Mouse (Mus musculus): Measurements from ENCODE around the gene Tmem41a. TPM values are rescaled to one million over a fixed set of nuclear protein-coding genes. Genes with fewer than 3 reads are reported as not detected.
"Not testable (repeated sequence)": the region's sequence is repeated elsewhere in the genome, so short reads cannot be mapped to it uniquely, and the experiment has no call there.

Gene Tmem41a
- total RNA-seq (2021): 1 to 10 TPM; 4.7 to 5.4 TPM
- long read RNA-seq, experiment 1, transcript Tmem41a-201 (5 exons, 1,360 nt): major isoform, 6 of 7 reads
- long read RNA-seq, experiment 1, partial matches to known transcripts: 0 of 7 reads
- long read RNA-seq, experiment 1, other reads (novel, unspliced or antisense): 1 of 7 reads
- long read RNA-seq, experiment 2, partial matches to known transcripts: 0 of 3 reads
- long read RNA-seq, experiment 2, other reads (novel, unspliced or antisense): 1 of 3 reads

DNA sequence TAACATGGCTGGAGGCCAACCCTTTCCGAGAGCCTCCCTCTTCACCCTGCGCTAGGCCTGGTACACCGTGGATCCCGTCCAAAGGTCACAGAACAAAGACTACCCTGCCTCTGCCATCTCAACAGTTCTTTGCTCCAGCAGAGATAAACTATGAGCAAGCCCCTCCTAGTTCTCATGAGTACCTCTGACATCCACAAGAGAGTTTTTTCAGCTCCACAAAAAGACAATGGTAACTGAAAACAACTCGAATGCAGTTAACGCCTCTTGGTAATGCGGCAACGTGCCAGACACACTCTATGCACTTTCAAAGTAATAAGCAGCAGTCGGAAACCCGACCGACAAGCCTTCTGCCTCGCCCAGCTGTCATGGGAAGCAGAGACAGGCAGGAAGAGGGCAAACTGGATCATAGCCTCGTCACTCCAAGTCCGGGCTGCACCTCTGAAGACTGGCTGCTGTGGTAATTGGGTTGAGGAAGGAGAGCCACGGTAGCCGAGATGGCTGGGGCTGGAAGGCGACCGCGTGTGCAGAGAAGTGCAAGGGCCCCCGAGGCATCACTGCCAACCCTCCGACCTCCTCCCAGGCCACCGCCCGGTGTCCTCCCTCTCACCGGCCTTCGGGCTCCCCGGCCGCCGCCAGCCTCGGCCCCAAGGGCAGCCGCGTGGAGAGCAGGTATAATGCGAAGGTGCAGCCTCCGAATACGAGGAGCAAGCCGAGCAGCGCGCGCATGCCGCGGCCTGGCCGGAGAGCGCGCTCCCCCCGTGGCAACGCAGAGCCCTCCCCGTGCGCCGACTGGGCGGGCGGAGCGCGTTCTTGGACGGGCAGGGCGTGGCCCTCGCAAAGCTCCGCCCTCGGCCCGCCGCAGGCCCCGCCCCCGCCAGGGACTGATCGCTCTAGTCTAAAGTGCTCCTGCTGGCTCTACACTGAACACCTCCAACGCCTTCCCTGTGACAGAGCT lies at the start of gene Tmem41a:
TSS of gene Tmem41a (minus strand) at position 792 of the 955 bp plus-strand sequence.
- intact Hi-C loops (cut with DNase I; ENCODE audit: low total_unique reads): no loop called here
- peak; percentile 86 for DNase-seq

DNA sequence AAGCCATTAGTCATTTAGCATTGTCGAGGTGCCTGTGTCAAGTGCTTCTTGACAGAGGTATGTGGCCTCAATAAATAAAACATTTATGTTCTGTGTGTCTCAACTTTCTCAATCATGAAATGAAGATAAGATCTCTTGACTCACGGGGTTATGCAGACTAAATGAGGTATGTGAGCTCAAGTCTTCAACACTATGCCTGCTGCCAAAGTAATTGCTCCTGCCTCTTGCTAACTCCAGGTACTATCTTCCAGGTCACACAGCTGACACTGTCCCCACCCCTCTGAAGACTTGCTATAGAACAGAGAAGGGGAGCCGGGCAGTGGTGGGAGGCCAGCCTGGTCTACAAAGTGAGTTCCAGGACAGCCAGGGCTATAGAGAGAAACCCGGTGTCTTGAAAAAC lies 49.0 kb upstream of the Tmem41a start:
- DNase-seq: no peak
- intact Hi-C loops (cut with DNase I; ENCODE audit: low total_unique reads): no loop called here

GRCm38 (mm10) chr16:21995304-21995703 lies 48.0 kb upstream of the Tmem41a start, which contains the start of gene Liph:
Liph (minus strand) TSS chr16:21995663.
- DNase-seq: no peak
- intact Hi-C loops (cut with DNase I; ENCODE audit: low total_unique reads): no loop called here

- DNase-seq: no peak
- intact Hi-C loops (cut with DNase I; ENCODE audit: low total_unique reads): no loop called here
Measured at GRCm38 (mm10) chr16:21991774-21992173, 44.4 kb upstream of the Tmem41a start.

GRCm38 (mm10) chr16:21990893-21991292 lies 43.5 kb upstream of the Tmem41a start:
- DNase-seq; intact Hi-C loops (cut with DNase I; ENCODE audit: low total_unique reads): not testable (repeated sequence)

GRCm38 (mm10) chr16:21987956-21988355 lies 40.6 kb upstream of the Tmem41a start:
- no peak for DNase-seq
- intact Hi-C loops (cut with DNase I; ENCODE audit: low total_unique reads): no loop called here

DNA sequence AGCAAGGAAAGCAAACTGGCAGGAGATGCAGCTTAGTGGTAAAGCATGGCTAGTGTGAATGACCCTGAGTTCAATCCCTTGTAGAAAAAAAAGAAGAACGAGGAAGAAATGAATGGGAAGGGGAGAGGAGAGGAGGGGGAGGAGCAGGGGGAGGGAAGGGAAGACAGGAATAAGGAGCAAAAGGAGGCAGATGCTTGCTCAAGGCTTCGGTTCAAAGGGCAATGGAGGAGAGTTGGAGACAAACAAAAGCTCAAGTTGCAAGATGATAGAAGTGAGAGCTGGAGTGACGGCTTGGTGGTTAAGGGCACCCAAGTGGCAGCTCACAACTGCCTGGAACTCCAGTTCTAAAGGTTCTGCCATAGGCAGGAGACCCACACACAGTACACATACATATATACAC lies 38.8 kb upstream of the Tmem41a start:
- intact Hi-C loops (cut with DNase I; ENCODE audit: low total_unique reads): no loop called here
- DNase-seq: no peak

DNA sequence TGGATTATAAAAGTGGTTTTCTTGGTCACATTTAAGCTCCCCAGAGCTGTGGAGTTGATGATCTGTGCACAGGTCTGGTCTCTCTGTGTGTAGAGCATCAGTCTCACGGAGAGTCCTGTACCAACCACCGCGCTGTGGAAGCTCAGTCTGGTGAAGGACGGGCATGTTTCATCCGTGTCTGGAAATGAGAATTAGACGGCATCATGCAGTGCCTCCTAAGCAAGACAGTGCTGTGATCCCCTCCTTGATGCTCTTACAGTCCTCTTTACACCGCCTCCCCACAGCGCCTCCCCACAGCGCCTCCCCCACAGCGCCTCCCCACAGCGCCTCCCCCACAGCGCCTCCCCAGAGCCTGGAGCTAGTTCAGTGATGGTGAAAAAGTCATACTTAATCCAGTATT lies 36.7 kb upstream of the Tmem41a start:
- no peak for DNase-seq
- intact Hi-C loops (cut with DNase I; ENCODE audit: low total_unique reads): no loop called here

GRCm38 (mm10) chr16:21983581-21983980 lies 36.2 kb upstream of the Tmem41a start:
- intact Hi-C loops (cut with DNase I; ENCODE audit: low total_unique reads): no loop called here
- no peak for DNase-seq

GRCm38 (mm10) chr16:21983146-21983545 lies 35.8 kb upstream of the Tmem41a start:
- DNase-seq: no peak
- intact Hi-C loops (cut with DNase I; ENCODE audit: low total_unique reads): no loop called here

GRCm38 (mm10) chr16:21977347-21977746 lies 30.0 kb upstream of the Tmem41a start:
- intact Hi-C loops (cut with DNase I; ENCODE audit: low total_unique reads): no loop called here

DNA sequence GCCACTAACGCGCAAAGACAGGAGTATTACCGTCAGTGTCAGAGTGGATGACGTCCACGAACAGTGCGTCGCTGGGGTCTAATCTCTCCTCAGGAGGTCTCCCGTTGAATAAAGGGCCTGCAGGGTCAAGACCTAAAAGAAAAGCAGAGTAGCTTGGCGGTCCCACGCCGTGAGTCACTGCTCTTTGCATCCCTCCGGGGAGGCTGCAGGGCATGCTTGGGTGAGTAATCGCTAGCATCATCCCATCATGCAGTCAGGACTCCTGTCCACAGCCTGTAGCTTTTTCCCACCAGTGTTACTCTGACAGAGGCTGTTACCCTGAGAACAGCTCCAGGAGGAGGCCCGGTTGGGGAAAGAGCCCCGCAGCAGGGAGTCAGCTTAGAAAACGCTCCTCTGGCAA lies 28.9 kb upstream of the Tmem41a start:
- peak; percentile 7 for DNase-seq
- intact Hi-C loops (cut with DNase I; ENCODE audit: low total_unique reads): no loop called here

More at GRCm38 (mm10) chr16:21977347-21977746, 30.0 kb upstream of the Tmem41a start:
- DNase-seq: no peak

DNA sequence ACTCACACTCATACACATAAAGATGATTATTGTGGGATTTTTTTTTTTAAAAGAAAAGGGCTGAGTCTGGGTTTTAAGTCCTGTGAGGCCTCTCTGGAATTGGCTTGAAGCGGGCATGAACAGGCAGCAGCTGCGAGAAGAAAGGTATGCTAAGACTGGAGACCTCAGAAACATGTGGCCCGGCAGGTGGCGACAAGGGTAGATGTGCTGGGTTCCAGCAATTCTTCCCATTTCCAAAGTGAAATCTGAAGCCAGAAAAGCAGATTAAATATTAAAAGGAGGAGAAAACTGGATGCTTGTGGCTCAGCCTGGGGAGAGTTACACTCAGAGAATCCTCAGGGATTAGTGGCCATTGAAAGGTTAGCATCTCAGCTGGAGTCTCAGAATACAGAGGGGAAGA lies 24.1 kb upstream of the Tmem41a start:
- no peak for DNase-seq
- intact Hi-C loops (cut with DNase I; ENCODE audit: low total_unique reads): no loop called here

- no peak for DNase-seq
- intact Hi-C loops (cut with DNase I; ENCODE audit: low total_unique reads): no loop called here
Measured at GRCm38 (mm10) chr16:21970536-21970935, 23.2 kb upstream of the Tmem41a start.

GRCm38 (mm10) chr16:21969874-21970273 lies 22.5 kb upstream of the Tmem41a start:
- DNase-seq: no peak
- intact Hi-C loops (cut with DNase I; ENCODE audit: low total_unique reads): no loop called here

GRCm38 (mm10) chr16:21965576-21965975 lies 18.2 kb upstream of the Tmem41a start:
- no peak for DNase-seq
- intact Hi-C loops (cut with DNase I; ENCODE audit: low total_unique reads): no loop called here

GRCm38 (mm10) chr16:21955591-21955990 lies 8.2 kb upstream of the Tmem41a start:
- peak; percentile 19 for DNase-seq
- intact Hi-C loops (cut with DNase I; ENCODE audit: low total_unique reads): no loop called here

DNA sequence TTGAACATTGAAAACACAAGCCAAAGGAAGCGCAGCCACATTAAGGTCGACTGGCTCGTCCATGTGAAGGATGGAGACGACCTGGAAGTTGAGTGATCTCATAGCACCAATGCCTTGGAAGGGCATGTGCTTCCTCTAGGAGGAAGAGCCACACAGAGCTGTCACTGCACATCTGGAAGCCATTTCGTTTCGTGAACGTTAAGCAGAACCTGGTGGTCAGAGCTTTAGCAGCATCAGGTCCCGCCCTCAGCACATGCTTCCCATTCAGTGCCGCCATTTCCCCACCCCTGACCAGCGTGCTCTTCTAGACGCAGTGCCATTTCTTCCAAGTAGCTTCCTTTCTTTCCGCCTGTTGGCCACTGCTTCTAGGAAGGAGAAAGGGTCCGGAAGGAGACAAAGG lies 18.9 kb downstream of the Tmem41a start:
- intact Hi-C loops (cut with DNase I; ENCODE audit: low total_unique reads): no loop called here
- no peak for DNase-seq

DNA sequence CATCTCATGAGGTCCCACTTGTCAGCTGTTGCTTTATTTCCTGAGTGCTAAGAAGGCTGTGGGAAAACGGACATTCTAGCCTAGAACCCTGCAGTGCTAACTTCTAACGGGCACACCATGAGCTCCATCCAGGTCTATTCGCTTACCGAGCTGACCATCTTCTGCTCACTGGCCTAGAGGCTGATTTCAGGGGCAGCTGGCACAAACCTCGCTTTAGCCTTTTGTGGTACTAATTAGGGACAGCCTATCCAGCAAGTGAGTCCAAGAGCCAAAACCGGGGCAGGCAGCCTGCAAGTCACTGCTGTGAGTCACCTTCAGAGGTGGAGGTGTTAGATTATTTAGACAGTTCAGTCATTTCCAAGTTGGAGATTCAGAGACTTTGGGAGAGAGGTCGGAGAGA lies 30.7 kb downstream of the Tmem41a start:
- no peak for DNase-seq
- intact Hi-C loops (cut with DNase I; ENCODE audit: low total_unique reads): no loop called here

DNA sequence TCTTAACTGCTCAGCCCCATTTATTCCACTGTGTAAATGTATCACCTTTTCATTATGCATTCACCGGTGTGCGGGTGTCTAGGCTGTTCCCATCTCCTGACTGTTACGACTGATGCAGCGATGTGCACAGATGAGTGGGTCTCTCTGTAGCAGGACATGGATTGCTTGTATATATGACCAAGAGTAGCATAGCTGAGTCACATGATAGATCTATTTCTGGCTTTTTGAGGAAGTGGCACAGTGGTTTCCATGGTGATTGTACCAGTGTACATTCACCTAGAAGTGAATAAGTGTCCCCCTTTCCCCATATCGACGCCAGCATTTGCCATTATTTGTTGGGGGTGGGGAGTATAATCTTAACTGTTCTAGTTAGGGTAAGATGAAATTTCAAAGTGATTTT lies 34.0 kb downstream of the Tmem41a start:
- intact Hi-C loops (cut with DNase I; ENCODE audit: low total_unique reads): no loop called here
- no peak for DNase-seq

GRCm38 (mm10) chr16:21908906-21909305 lies 38.4 kb downstream of the Tmem41a start:
- intact Hi-C loops (cut with DNase I; ENCODE audit: low total_unique reads); DNase-seq: not testable (repeated sequence)

All from gastrocnemius, postnatal 14 days (tissue).